Mouse (Mus musculus): ENCODE measurements around the gene Psmd12.

GRCm38 (mm10) chr11:107447349-107447748, 31.9 kb upstream of the Psmd12 start:
- no peak for TF ChIP-seq CTCF (IDR thresholded peaks at IDR 0.05)
- TF ChIP-seq EP300 (IDR thresholded peaks at IDR 0.05) = no peak
